Mouse (Mus musculus) heart, embryonic 13.5 days (tissue): Measurements from ENCODE around the gene Rasgef1b. TPM values are rescaled to one million over a fixed set of nuclear protein-coding genes. Genes with fewer than 3 reads are reported as not detected.

Experiments used
- ATAC-seq: fragments of 200-750 bp; cut with Nextera tagmentation; 2 replicates; pipeline ENCODE4 v1.8.0; 2017; ENCODE audit warnings: moderate TSS enrichment; ENCODE audit not compliant: insufficient number of reproducible peaks, low FRiP score, low TSS enrichment; ENCODE audit errors: extremely low read depth
- H3K27ac ChIP-seq: fragments of 300-500 bp; sonication (generic); replicated peaks from 2 replicates; pipeline ENCODE4 v1.5.1; 2015; ENCODE audit warnings: moderate library complexity, mild to moderate bottlenecking, inconsistent platforms
- H3K27me3 ChIP-seq: fragments of 300-500 bp; sonication (generic); replicated peaks from 2 replicates; pipeline ENCODE4 v1.6.1; 2015; ENCODE audit warnings: mild to moderate bottlenecking, inconsistent platforms
- H3K36me3 ChIP-seq: fragments of 300-500 bp; sonication (generic); 2 replicates; pipeline ENCODE4 v1.6.1; 2015; ENCODE audit warnings: mild to moderate bottlenecking, inconsistent platforms
- H3K4me1 ChIP-seq: fragments of 300-500 bp; sonication (generic); 2 replicates; pipeline ENCODE4 v1.6.1; 2015; ENCODE audit warnings: inconsistent platforms
- H3K4me2 ChIP-seq: fragments of 300-500 bp; sonication (generic); 2 replicates; pipeline ENCODE4 v1.6.1; 2015; ENCODE audit warnings: inconsistent platforms, mild to moderate bottlenecking, moderate library complexity
- H3K4me3 ChIP-seq: fragments of 300-500 bp; sonication (generic); 2 replicates; pipeline ENCODE4 v1.5.1; 2015; ENCODE audit warnings: moderate library complexity, mild to moderate bottlenecking, inconsistent platforms
- H3K9ac ChIP-seq: fragments of 300-500 bp; sonication (generic); 2 replicates; pipeline ENCODE4 v1.6.1; 2015; ENCODE audit warnings: inconsistent platforms, mild to moderate bottlenecking, moderate library complexity
- H3K9me3 ChIP-seq: fragments of 300-500 bp; sonication (generic); 2 replicates; pipeline ENCODE4 v1.6.1; 2016; ENCODE audit warnings: inconsistent platforms
- WGBS: fragments of 180-500 bp; shearing (Covaris S2); methylation state at CpG from one replicate; pipeline ENCODE4 v1.1.7; 2015; ENCODE audit warnings: mixed read lengths; 5-methylcytosine and 5-hydroxymethylcytosine counted together
- polyA plus RNA-seq: library from polyadenylated mRNA; unstranded; fragments of >200 nt; fragmentation: Nextera tagmentation; extraction: Ambion mirVana; gene quantifications from 2 replicates; pipeline ENCODE4 v1.2.1, GENCODE M21; 2015

Rasgef1b gene
- polyA plus RNA-seq, 1 experiment from 2014 or later: 36.7 TPM

- Histone ChIP-seq H3K4me1 (peaks cover 16% of the 10 kb centered on the region), H3K27ac (no peak overlapping the region), H3K27me3 (no peaks in the 10 kb centered on the region), H3K9ac (no peak overlapping the region), H3K4me3 (no peak overlapping the region), H3K4me2 (no peak overlapping the region), H3K9me3 (no peaks in the 10 kb centered on the region), H3K36me3 (no peaks in the 10 kb centered on the region)
- no peak for ATAC-seq
- WGBS: 71% methylated on average over 2 of the region's 2 CpGs
These were observed 313.8 kb downstream of the Rasgef1b start for GRCm38 (mm10) chr5:99415049-99415448.

- Histone ChIP-seq H3K4me3 (no peak overlapping the region), H3K9me3 (no peaks in the 10 kb centered on the region), H3K4me2 (no peak overlapping the region), H3K27me3 (no peaks in the 10 kb centered on the region), H3K27ac (no peak overlapping the region), H3K36me3 (no peaks in the 10 kb centered on the region), H3K9ac (no peak overlapping the region), H3K4me1 (peaks cover 16% of the 10 kb centered on the region)
- ATAC-seq: no peak
- WGBS: 76% methylated on average over 6 of the region's 6 CpGs
These were observed 314.6 kb downstream of the Rasgef1b start for GRCm38 (mm10) chr5:99414293-99414692.

DNA sequence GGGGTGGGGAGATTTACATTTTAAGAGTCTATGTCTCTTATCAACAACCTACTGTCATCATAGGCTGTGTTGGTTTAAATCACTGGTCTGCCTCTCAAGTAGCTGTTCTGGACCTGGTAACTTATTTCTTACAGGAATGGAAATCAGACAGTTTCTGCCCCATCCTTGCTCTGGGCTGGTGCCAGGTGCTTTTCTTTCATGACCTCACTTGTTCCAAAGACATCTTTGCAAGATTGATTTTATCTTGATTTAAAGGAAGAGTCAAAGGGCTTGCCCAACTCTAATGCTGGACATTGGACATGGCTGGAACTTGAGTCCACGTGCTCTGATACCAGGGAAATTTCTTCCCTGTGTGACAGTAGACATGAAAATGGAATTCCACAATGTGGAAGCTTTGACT lies 315.0 kb downstream of the Rasgef1b start:
- H3K4me2 ChIP-seq: no peak overlapping the region
- H3K36me3 ChIP-seq: no peaks in the 10 kb centered on the region
- no peak for ATAC-seq
- no peaks in the 10 kb centered on the region for H3K9me3 ChIP-seq
- H3K27me3 ChIP-seq: no peaks in the 10 kb centered on the region
- no peak overlapping the region for H3K4me3 ChIP-seq
- no peak overlapping the region for H3K9ac ChIP-seq
- H3K27ac ChIP-seq: no peak overlapping the region
- H3K4me1 ChIP-seq: peaks cover 16% of the 10 kb centered on the region
- 49% methylated on average over 1 of the region's 1 CpGs for WGBS

- 77% methylated on average over 9 of the region's 9 CpGs for WGBS
- H3K27me3 ChIP-seq: no peaks in the 10 kb centered on the region
- H3K27ac ChIP-seq: no peak overlapping the region
- peaks cover 16% of the 10 kb centered on the region for H3K4me1 ChIP-seq
- H3K9me3 ChIP-seq: no peaks in the 10 kb centered on the region
- H3K36me3 ChIP-seq: no peaks in the 10 kb centered on the region
- no peak for ATAC-seq
- H3K4me2 ChIP-seq: no peak overlapping the region
- H3K9ac ChIP-seq: no peak overlapping the region
- no peak overlapping the region for H3K4me3 ChIP-seq
These were observed 315.5 kb downstream of the Rasgef1b start for GRCm38 (mm10) chr5:99413391-99413790.

GRCm38 (mm10) chr5:99404403-99405170 lies 324.3 kb downstream of the Rasgef1b start:
- Histone ChIP-seq H3K4me2 (no peak overlapping the region), H3K9me3 (no peaks in the 10 kb centered on the region), H3K27ac (no peak overlapping the region), H3K4me3 (no peak overlapping the region), H3K4me1 (peaks cover 46% of the 10 kb centered on the region), H3K9ac (no peak overlapping the region), H3K27me3 (no peaks in the 10 kb centered on the region), H3K36me3 (no peaks in the 10 kb centered on the region)
- no peak for ATAC-seq
- WGBS: 63% methylated on average over 11 of the region's 11 CpGs

GRCm38 (mm10) chr5:99403325-99403724 lies 325.5 kb downstream of the Rasgef1b start:
- H3K9me3 ChIP-seq: no peaks in the 10 kb centered on the region
- peaks cover 52% of the 10 kb centered on the region for H3K4me1 ChIP-seq
- no peak overlapping the region for H3K9ac ChIP-seq
- no peak overlapping the region for H3K27ac ChIP-seq
- 59% methylated on average over 5 of the region's 5 CpGs for WGBS
- no peak overlapping the region for H3K4me3 ChIP-seq
- no peaks in the 10 kb centered on the region for H3K36me3 ChIP-seq
- no peaks in the 10 kb centered on the region for H3K27me3 ChIP-seq
- ATAC-seq: no peak
- no peak overlapping the region for H3K4me2 ChIP-seq

DNA sequence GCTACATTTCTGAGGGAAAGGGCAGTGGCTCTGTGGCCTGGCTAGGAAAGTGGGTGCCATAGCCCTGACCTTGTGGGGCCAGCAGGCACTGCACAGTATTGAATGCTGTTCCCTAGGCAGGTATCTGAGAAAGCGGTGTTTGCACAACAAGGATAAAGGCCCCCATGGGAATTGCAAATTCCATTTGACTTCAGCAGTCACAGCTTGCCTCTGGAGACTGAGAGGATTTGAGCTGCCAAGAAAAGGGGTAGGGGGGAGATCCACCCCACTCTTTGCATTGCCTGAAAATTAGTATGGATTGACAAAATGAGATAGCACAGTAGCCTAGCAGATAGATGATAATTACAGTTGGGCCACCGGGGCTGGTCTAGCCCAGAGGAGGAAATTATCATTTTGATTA lies 326.1 kb downstream of the Rasgef1b start:
- Histone ChIP-seq H3K9ac (peak overlapping the region; percentile 45; the same call in 1 of the 2 replicates), H3K4me2 (peak overlapping the region; percentile 38), H3K4me3 (no peak overlapping the region), H3K4me1 (peaks cover 52% of the 10 kb centered on the region), H3K9me3 (no peaks in the 10 kb centered on the region), H3K36me3 (no peaks in the 10 kb centered on the region), H3K27me3 (no peaks in the 10 kb centered on the region), H3K27ac (peak overlapping the region; percentile 45; the same call in 1 of the 2 replicates)
- ATAC-seq: no peak
- 21% methylated on average over 2 of the region's 2 CpGs for WGBS

DNA sequence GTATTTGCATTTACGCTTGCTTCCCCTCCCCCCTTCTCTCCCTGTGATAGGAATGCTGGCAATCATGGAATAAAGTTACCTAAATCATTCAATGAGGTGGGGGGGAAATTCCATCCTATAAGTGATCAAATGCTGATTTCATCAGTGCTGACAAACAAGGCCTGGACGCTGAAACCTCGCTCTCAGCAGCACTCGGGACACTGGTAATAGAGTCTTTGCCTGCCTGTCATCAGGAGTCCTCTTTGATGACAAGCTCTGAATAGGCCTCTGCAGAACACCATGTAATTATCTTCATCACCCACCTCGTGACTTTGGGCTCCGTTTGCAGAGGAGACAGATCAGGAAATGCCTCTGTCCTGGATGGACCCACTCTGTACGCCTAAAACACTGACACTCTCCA lies 326.6 kb downstream of the Rasgef1b start:
- 15% methylated on average over 7 of the region's 7 CpGs for WGBS
- peak overlapping the region; percentile 45; the same call in 1 of the 2 replicates for H3K9ac ChIP-seq
- no peak for ATAC-seq
- no peaks in the 10 kb centered on the region for H3K27me3 ChIP-seq
- peaks cover 52% of the 10 kb centered on the region for H3K4me1 ChIP-seq
- H3K36me3 ChIP-seq: no peaks in the 10 kb centered on the region
- H3K4me3 ChIP-seq: no peak overlapping the region
- peak overlapping the region; percentile 45; the same call in 1 of the 2 replicates for H3K27ac ChIP-seq
- H3K4me2 ChIP-seq: peak overlapping the region; percentile 38
- H3K9me3 ChIP-seq: no peaks in the 10 kb centered on the region

DNA sequence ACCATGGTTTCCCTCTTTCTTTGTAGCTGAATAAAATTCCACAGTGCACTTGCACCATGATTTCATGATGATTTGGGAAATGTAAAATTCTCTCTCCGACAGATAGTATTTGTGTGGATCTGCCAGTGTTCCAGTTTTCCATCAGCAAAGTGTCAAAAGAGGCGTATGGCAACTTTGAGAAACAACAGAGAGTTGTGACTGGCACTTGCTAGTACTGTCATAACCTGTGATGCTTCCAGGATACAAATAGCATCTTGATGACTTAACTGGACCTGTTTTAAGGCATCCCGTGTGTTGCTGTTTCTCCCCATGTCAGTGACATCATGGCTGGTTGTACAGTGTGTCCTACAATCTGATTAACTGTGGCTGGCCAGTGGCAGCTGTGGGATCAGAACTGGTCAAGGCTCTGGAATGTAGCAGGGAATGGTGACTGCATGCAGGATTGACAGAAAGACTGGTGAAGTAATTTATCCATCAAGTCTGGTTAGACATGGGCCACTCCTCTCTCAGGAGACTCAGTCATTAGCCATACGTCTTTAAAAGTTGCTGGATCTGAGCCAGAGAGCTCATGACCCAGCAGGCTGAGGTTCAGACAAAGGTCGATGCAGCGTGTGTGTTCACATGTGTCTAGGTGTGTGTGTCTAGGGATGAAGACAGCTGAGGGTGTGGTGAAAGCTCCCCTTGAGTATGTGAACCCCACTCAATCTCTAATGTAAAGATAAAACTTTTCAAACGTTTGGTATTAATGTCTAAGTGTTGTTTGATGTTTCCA lies 328.8 kb downstream of the Rasgef1b start:
- WGBS: 26% methylated on average over 7 of the region's 7 CpGs
- H3K4me3 ChIP-seq: no peak overlapping the region
- H3K27me3 ChIP-seq: no peaks in the 10 kb centered on the region
- no peak overlapping the region for H3K9ac ChIP-seq
- ATAC-seq: no peak
- no peak overlapping the region for H3K27ac ChIP-seq
- H3K36me3 ChIP-seq: no peaks in the 10 kb centered on the region
- no peak overlapping the region for H3K4me2 ChIP-seq
- H3K4me1 ChIP-seq: peaks cover 52% of the 10 kb centered on the region
- H3K9me3 ChIP-seq: no peaks in the 10 kb centered on the region

GRCm38 (mm10) chr5:99398472-99399070 lies 330.3 kb downstream of the Rasgef1b start:
- 85% methylated on average over 5 of the region's 5 CpGs for WGBS
- no peaks in the 10 kb centered on the region for H3K27me3 ChIP-seq
- no peaks in the 10 kb centered on the region for H3K36me3 ChIP-seq
- H3K4me1 ChIP-seq: peaks cover 44% of the 10 kb centered on the region
- no peak overlapping the region for H3K4me3 ChIP-seq
- no peak overlapping the region for H3K9ac ChIP-seq
- no peak overlapping the region for H3K4me2 ChIP-seq
- no peaks in the 10 kb centered on the region for H3K9me3 ChIP-seq
- no peak for ATAC-seq
- no peak overlapping the region for H3K27ac ChIP-seq

- WGBS: 88% methylated on average over 5 of the region's 5 CpGs
- H3K27me3 ChIP-seq: no peaks in the 10 kb centered on the region
These were observed 334.3 kb downstream of the Rasgef1b start for GRCm38 (mm10) chr5:99394578-99394977.

More at GRCm38 (mm10) chr5:99394578-99394977, 334.3 kb downstream of the Rasgef1b start:
- H3K4me1 ChIP-seq: peaks cover 16% of the 10 kb centered on the region
- H3K4me2 ChIP-seq: no peak overlapping the region
- H3K27ac ChIP-seq: no peak overlapping the region
- ATAC-seq: no peak
- no peak overlapping the region for H3K9ac ChIP-seq
- H3K4me3 ChIP-seq: no peak overlapping the region
- H3K36me3 ChIP-seq: no peaks in the 10 kb centered on the region
- H3K9me3 ChIP-seq: no peaks in the 10 kb centered on the region
